Mouse (Mus musculus) heart, postnatal 36 days (tissue): ENCODE measurements around the gene Tnip3. TPM values are rescaled to one million over a fixed set of nuclear protein-coding genes. Genes with fewer than 3 reads are reported as not detected.
A peak's percentile ranks its signal among the peaks of the same experiment; 100 is the strongest.

Experiments
- DNase-seq, 2 experiments: peaks; one replicate each; pipeline ENCODE4 v3.0.0; 2021 to 2022
- intact Hi-C: fragments of 180-260 bp; cut with DNase I; formaldehyde crosslinking; loops from one replicate; pipeline ENCODE4 v1.15.1; 2025
- total RNA-seq, 2 experiments: library from RNA; stranded (reverse); gene quantifications; 2 replicates each; pipeline ENCODE4 v1.2.3; 2021

Gene Tnip3
- 1 to 10 TPM; 1.6 to 1.7 TPM for total RNA-seq

DNA sequence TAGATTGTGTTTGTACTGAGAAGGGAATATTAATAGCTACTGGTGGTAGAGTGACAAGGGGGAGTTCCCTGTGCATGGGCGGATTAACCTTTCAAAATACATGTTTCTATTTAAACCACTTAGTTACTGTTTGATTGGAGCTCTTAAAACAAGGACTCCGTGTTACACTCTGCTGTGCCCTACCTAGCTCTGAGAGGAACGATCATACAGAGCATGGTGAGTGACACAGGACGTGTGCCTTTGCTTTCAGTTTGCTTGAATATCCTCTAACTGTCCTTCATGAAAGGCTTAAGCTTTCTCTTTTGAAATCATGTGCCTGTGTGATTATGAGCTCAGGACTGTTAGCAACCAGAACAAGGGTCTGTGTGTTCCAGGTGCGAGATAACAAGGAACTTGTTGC, at the start of gene Tnip3:
Tnip3 (plus strand) TSS at position 122 of the 400 bp plus-strand sequence.
- DNase-seq = no peak
- intact Hi-C loops = no loop called here

DNA sequence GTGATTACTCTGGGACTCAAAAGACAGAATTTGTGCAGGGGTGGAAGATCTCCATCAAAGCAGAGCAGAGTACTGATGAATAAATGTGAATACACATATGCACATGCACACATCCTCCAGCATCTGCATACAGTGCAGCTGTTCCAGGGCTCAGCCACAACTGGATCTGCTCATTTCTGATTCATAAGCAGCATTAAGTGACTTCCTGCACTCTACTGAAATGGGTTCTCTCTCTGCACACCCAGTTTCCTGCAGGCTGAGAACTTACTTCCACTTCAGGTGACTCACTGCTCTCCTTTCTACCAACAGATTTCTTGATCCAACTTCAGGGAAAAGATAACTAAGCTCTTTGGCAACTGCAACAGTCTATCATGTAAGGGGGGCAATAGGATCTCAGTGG, 26.3 kb upstream of the Tnip3 start:
- intact Hi-C loops = no loop called here
- DNase-seq = no peak

DNA sequence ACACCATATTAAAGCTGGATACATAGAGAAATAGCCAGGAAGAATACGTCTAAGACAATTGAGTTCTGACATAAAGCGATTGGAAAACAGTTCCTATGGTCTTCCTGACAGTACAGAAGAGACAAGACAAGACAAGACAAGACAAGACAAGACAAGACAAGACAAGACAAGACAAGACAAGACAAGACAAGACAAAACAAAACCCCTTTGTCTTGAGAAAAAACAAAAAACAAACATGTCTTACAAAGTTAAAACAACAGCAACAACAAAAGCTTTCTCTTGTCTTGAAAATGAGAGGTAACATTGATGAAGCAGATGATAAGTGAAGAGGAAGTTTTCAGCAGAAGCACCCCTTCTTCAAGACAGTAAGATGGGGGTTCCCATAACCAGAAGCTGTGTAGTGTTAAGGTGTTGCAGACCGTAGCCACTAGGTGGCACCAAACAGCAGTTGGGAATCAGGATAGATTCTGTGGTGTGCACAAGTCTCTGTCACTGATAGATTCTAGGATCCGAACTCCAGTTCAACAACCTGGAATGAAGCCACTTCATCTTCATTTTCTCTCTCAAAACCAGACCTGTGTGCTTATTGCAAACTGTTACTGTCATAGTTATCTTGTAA, 15.0 kb upstream of the Tnip3 start:
- intact Hi-C loops = loop anchor here (1.0 to 5.0 kb wide), 3 partner anchors 59 to 1023 kb away; no protein-coding TSS in a partner anchor
- peak; percentile 63 to 76 for DNase-seq

DNA sequence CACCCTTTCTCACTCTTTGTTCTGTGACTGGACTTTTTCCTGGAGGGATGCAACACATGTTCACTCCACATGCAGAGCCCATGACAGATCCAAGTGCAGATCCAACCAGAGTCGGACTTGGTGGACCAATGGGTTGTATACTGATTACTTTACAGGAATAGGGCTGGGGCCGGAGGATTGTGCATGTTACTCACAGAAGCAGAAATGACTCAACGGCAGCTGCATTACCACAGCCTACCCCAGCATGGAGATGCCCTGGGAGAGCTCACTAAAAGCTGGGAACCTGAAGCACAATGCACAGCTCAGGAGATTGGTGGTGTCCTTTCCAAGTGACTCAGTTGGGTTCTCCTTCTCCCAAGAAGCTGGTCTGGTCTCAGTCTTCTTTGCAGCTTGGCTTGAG, 11.3 kb upstream of the Tnip3 start:
- intact Hi-C loops = loop anchor here (5.0 kb wide), 1 partner anchor 953 kb away; no protein-coding TSS in a partner anchor
- no peak for DNase-seq

DNA sequence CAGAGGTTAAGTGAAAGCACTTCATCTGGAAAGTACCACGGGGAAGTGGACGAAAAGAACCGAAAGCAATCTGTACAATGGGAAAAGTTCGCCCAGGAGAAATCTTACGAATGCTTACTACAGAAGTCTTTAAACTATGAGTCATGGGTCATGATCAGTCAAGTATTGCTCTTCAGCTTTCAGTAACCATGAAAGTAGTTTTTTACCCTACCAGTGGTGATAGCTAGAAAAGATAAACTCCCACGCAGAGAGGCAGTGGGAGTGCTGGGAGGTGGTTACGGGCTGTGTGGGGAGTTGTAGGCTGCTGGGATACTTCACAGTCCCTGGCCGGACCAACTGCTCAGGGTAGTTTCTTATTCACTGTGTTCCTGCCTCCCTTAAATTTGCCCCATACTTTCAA, 8.4 kb upstream of the Tnip3 start:
- intact Hi-C loops = loop anchor here (2.0 kb wide), 1 partner anchor 14 kb away; no protein-coding TSS in a partner anchor
- no peak for DNase-seq

DNA sequence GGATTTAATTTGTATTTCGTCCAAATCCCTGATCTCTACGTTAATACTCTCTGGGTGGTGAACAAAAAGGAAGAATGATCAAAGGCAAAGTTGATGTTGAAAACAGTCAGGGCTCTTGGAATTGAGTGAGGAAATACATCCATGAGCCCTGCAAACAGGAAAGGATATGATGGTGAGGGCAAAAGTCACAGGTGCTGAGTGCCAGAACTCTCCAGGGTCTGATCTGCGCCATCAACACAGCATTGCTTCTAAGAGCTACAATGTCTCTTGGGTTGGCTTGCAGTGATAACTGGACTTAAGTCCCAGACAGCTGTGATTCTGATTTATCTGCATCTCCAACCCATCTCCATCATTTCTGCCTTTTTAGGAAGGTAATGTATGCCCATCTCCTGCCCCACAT, 4.3 kb upstream of the Tnip3 start:
- no peak for DNase-seq

DNA sequence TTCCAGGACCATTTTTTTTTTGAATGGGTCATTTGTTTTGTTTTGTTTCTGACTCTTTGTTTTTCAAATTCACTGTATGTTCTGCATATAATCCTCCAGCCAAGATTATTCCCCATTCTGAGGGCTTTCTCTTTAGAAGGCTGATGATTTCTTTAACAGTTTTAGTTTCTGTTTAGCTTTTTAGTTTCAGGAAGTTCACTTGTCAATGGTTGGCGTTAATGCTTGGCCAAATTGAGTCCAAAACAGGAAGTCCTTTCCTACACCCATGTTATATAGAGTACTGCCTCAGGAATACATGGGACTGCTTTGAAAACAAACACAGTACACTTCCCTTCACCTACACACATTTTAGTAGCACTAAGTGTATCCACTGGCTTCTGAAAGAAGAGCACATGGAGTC, 2.8 kb downstream of the Tnip3 start:
- no peak for DNase-seq
- intact Hi-C loops = no loop called here

More for the DNA sequence above, 4.3 kb upstream of the Tnip3 start:
- intact Hi-C loops = no loop called here

DNA sequence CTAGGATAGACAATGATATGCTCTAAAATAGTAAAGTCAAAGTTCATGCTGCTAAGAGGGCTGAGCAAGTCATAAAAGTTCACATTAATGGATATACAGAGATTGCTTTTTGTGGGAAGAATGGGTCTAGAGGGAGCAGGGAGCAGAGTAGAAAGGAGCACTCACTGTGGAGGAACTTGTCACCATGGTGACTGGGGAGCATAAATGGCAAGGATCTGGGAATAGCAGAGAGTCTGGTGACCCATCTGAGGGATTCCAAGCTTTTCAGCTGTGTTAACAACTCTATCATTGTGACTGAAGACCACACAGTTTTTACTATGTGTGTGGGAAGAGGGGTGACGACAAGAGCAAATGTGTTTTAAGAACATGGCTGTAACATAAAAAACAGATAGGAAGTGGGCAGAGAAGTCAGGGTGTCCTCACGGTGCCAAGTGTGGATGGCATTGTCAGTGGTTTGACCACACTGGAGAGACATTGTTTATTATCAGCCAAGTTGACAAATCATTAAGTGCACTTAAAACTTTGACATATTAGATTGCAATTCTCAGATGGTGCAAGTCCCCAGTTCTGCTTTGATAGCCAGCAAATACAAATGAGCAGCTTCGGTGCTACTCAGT, 6.2 kb downstream of the Tnip3 start:
- DNase-seq = no peak
- intact Hi-C loops = loop anchor here (2.0 kb wide), 1 partner anchor 15 kb away; no protein-coding TSS in a partner anchor

DNA sequence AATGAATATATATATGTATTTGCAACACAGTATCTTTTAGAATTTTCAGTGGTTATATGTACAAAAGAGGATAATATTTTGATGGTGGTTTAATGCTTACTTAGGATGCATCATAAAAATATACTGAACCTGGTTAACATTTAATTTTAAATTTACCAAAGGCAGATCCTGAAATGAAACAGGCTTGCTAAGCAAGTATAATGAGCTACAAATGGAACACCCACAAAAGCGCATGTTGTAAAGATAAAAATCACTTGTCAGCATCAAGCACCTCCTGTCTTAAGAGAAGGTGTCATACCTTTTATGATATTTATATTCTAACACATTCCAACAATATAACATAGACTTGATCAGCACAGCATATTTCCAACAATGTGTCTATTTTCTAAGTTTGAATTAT, 8.6 kb downstream of the Tnip3 start:
- DNase-seq = no peak

DNA sequence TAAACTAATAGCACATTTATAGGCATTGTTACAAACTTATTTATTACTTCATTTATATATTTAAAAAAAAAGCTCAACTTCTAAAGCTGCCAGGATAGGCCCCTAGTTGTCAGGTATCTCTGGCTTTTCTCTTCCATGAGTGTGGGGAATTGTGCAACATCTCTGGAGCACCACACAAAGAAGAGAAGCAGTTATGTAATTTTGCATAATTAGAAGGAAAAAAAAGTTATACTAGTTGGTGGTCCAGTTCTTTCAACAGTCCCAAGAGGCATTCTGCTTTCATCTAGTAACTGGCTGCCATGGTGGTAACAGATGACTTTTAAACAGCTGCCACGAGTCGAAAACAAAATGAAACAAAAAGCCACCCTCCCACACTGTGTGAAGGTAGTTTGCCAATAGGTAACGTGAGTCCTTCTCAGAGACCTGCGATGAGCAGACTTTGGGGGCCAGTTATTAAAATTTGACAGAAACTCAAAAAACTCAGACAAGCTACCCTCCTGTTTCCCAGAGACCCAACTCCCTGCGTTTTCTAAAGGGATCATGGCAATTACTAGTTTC, 12.3 kb downstream of the Tnip3 start:
- DNase-seq = no peak
- intact Hi-C loops = no loop called here

More for the DNA sequence above, 8.6 kb downstream of the Tnip3 start:
- intact Hi-C loops = no loop called here

DNA sequence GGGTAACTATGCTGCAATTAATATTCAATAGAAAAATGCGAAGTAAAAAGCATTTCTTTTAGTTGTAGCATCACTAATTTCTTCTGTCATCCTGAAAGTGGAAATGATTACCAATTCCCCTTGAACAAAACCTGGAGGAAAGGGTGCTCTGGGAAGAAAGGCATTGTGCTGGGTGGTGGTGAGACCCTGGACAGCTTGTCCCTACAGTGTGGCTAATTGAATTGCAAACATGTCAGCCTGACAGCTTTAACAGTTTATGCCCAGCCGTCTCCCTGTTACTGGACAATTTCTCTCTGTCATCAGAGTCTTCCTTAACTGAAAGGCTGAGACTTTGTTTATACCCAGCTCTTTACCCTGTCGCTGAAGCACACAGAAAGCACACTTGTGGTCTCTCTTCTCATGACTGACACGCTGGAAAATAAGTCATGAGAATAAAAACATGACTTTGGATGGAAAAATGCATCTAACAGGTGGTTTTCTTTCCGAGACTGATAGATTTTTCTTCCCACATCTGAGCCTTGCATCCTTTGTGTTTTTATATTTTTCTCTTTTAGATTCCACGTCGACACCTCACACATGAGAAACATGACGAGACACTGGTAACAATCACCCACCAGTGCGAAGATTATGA, 13.0 kb downstream of the Tnip3 start:
- intact Hi-C loops = no loop called here
- DNase-seq = no peak

DNA sequence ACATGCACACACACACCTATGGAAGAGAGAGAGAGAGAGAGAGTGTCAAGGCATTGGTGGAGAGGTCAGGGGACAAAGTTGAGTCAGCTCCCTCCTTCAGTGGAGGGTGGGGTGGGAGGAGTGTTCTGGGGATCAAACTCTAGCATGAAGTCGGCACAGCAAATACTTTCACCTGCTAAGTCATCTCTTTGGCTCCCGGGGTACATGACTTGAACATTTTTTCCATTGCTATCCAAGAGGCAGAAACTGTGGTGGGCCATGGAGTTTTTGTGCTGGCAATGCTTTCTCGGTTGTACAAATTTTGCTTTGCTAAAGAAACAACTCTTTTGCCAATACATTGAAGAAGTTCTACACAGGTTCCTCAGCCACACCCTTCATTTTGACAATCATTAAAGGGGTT, 13.8 kb downstream of the Tnip3 start:
- no peak for DNase-seq
- intact Hi-C loops = no loop called here

DNA sequence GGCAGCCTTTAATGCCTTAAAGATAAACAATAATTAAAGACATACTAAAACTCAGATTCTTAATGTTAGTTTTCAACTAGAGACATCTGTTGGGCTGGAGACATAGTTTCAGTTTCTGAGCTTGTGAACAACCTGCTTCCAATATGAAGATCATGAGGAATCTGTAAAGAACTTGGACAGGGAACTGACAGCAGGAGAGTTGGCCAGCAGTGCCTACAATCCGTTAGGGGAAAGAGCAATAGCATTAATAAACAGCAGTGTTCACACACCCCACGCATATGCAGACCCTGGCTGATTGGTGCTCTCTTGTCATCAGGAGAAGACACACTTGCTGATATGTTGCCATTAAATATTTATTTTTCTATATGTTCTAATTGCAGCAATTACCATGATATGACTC, 15.0 kb downstream of the Tnip3 start:
- intact Hi-C loops = no loop called here
- DNase-seq = no peak

DNA sequence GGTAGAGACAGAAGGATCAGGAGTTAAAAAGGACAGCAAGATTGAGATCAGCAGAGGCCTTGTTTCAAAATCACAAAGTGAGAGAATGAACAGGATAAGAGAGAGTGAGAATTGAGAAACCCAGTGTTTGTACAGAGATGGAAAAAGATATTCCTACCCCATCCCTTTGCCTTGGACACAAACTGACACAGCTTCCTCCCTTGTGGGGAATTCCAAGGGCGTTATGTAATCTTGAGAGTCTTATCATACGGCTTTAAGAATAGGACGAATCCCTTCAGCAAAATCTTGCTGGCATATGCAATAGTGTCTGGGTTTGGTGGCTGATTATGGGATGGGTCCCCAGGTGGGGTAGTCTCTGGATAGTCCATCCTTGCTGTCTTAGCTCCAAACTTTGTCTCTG, 16.0 kb downstream of the Tnip3 start:
- intact Hi-C loops = no loop called here
- no peak for DNase-seq

DNA sequence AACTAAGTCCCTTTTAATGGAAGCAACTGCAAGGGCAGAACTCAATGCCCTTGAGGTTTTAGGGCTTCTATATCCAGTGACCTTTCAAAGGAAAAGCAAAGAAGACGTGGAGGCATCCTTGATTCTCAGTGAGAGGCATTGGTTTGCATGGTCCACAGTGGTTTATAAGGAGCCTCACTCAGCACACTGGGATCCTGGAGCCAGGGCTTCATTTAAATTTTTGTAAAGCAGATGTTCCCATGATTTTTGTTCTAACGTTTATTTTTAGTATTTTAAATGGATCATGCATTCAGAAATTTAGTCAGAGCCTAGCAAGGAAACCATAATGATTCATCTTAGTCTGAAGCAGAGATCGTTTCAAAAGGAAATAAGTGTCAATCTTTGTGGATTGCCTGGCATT, 17.3 kb downstream of the Tnip3 start:
- intact Hi-C loops = no loop called here

DNA sequence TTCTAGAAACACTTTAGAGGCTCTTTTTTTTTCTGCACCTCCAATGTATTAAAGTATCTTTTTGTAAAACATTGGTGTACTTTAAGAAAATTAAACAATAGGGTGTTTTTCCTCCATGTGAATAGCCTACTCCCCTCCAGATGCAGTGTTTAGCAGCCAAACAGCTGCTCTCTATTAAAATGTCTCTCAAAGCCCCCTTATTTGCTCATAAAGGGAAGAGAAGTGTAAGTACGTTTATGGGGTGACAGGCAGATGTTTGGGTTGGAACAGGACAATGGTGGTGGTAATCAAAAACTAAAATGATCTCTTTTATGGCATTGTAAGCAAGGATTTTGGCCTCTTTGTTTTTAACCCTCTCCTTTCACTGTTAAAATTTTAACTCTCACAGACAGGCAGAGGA, 17.8 kb downstream of the Tnip3 start:
- intact Hi-C loops = no loop called here
- DNase-seq = no peak

More for the DNA sequence above, 17.3 kb downstream of the Tnip3 start:
- DNase-seq = no peak

DNA sequence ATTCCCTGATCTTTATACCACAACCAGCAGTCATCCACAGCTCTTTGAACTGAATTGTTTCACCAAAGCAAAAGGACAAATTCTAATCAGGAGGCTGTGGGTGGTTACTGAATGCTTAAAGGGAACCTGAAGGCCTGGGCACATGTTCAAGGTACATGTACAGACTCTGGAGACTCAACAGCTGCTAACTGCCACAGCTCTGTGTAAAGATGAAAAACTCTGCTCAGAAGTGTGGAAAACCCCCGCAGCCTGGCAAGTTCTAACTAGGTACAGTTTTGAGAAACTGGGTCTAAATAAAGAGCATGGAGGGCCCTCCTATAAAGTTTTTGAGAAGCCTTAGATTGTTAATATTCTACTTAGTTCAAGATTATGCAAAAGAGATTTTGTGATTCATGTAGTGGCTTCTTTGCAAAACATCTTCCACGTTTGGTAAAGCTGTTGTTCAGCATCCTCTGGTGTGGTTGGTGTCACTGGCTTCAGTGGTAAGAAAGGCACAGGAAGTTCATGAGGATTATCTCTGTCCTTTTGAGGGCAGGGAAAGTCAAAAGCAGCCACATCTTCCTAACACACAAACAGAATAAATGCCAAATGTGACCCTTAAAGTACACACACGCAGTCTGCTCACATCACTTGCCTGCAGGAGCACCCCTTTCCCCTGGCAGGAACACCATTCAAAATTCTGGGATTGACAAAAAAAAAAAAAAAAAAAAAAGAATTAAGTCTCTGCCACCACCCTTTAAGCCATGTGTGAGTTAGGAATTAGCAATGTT, 39.0 kb downstream of the Tnip3 start:
- intact Hi-C loops = no loop called here
- DNase-seq = no peak

DNA sequence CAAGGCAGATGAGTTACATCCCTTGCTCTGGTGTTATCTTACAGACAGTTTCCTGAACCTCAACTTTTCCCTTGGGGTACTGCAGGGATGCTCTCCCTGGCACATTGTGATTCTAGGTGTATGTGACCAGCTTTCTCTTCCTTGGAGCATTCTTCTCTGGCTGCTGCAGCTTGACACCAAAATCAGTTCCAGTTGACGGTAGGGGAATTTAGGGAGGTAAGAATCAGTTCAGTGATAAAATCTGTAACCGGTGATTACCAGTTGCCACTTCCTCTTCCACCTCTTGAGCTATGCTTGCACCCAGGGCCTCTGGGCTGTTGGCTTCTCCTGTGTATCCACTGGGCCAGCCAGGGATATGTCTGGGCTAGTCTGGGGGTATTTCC, 39.5 kb downstream of the Tnip3 start:
- intact Hi-C loops = no loop called here
- no peak for DNase-seq

DNA sequence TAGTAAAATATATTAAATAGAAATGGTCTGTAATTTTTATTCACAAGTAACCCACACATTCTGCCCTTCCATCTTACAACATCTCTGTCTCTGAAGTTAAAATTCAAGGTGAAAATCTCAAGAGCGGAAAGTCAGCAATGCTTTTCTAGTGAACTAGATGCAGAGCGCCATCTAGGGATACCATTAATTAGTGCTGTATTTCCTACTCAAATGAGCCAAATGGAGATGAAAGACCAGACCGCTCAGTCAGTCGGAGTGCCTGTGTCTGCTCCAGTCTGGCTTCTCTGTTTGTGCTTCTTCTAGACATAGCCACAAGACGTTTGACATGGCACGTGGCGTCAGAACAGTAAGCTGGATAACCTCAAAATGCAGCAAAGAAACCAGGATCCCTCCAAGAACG, 44.6 kb downstream of the Tnip3 start:
- DNase-seq = peak; percentile 39 to 46
- intact Hi-C loops = loop anchor here (1.0 to 5.0 kb wide), 2 partner anchors 59 to 442 kb away; no protein-coding TSS in a partner anchor

DNA sequence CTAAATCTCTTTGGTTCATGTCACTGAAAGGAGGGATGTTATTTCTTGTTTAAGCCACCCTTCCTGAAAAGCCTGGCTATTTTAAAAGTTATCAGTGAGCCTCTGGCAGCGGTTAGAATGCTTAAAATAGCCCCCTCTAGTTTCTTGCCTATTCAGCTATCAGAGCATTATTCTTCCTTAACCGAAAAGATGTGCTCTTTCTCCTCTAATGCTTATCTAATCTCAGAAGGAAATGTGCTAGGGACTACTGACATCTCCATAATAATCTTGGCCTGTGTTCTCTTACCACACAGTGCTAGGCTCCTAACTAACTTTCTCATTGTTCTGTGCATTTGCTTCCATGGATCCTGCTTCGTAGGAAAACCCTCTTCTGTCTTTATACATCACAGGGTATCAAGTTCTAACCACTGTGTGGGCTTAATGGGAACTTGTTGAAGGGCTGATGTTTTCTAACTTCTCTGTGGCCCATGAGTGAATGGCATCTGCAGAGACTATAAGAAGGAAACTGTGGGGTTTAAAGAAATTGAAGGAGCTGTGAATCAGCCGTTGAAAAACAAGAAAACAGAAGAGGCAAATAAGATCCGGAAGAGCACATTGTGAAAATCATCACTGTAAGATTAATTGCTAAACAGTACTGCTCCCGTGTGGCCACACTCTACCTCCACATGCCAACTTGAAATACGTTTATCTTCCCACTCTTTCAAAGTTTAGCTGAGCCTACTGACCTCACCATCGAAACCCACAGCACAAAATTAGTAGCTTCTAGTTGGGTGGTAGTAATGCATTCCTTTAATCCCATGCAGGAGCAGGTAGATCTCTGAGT, 53.2 kb downstream of the Tnip3 start:
- intact Hi-C loops = loop anchor here (5.0 kb wide), 1 partner anchor 34 kb away; no protein-coding TSS in a partner anchor
- no peak for DNase-seq
